Mouse (Mus musculus) layer of hippocampus, adult 6 months (tissue): ENCODE measurements around the gene Cmah. TPM values are rescaled to one million over a fixed set of nuclear protein-coding genes. Genes with fewer than 3 reads are reported as not detected.

Experiments
- long read RNA-seq, 2 experiments: library from polyadenylated mRNA; unstranded; transcript quantifications; one replicate each; pipeline ENCODE4 v2.0.0; 2019 to 2020
- polyA plus RNA-seq: library from polyadenylated mRNA; unstranded; fragments of <200 nt; fragmentation: Nextera tagmentation; gene quantifications from 2 replicates; pipeline ENCODE4 v1.2.3, GENCODE M21; 2021

Cmah gene
- 0.05 TPM in 1 of 2 replicates, not detected in the other for polyA plus RNA-seq
- long read RNA-seq, experiment 1 = 0 reads
- long read RNA-seq, experiment 2 = 0 reads

DNA sequence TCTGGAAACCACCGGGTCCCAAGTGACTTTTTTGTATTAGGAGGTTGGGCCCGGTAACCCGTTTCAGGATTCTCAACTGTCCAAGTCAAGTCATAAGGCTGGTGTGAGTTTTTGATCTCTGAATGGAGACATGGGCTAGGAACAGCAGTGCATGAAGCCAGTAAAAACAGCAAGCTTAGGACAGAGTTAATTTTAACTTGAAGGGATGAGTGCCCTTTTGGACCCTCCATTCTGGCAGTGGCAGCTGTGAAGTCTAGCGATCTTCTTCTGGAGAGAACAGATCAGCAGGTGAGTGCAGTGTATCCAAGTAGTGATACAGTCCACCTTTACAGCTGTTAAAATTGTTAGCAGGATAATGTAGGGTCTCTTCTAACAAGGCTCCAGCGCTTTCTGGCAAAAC lies at the start of gene Cmah:
Cmah (plus strand) TSS at position 204 of the 400 bp plus-strand sequence.

GRCm38 (mm10) chr13:24280439-24281431 lies 46.5 kb upstream of the Cmah start, which contains the start of gene Carmil1:
TSS of gene Carmil1 (minus strand) at chr13:24280795.

Other genes starting within 250 kb of the Cmah start
- gene Carmil1, start 46.6 kb upstream of the Cmah start, polyA plus RNA-seq = 8.5 and 17.6 TPM in 2 replicates